Mouse (Mus musculus) embryo, embryonic 11 days (tissue): Measurements from ENCODE around the gene Elp1.

Experiments
- DNase-seq: peaks from one replicate; pipeline ENCODE4 v3.0.0-alpha.2; 2015

The Elp1 gene

GRCm38 (mm10) chr4:56801907-56802668, at the start of gene Elp1, which contains the start of gene Fam206a:
Gene Elp1 (minus strand): TSS chr4:56802331.
Gene Fam206a (plus strand): TSS chr4:56802345.
- DNase-seq, result peak; percentile 93

- peak; percentile 45 for DNase-seq
Measured at GRCm38 (mm10) chr4:56850724-56851123, 48.6 kb upstream of the Elp1 start.

GRCm38 (mm10) chr4:56848044-56848443, 45.9 kb upstream of the Elp1 start:
- no peak for DNase-seq

GRCm38 (mm10) chr4:56847400-56847799, 45.3 kb upstream of the Elp1 start:
- no peak for DNase-seq

GRCm38 (mm10) chr4:56845896-56846533, 43.9 kb upstream of the Elp1 start:
- no peak for DNase-seq

GRCm38 (mm10) chr4:56844911-56845310, 42.8 kb upstream of the Elp1 start:
- DNase-seq, result no peak

- no peak for DNase-seq
Measured at GRCm38 (mm10) chr4:56843963-56844362, 41.8 kb upstream of the Elp1 start.

- no peak for DNase-seq
Measured at GRCm38 (mm10) chr4:56842501-56842900, 40.4 kb upstream of the Elp1 start.

- no peak for DNase-seq
Measured at GRCm38 (mm10) chr4:56840297-56840696, 38.2 kb upstream of the Elp1 start.

GRCm38 (mm10) chr4:56837661-56838060, 35.5 kb upstream of the Elp1 start:
- DNase-seq, result no peak

- no peak for DNase-seq
Measured at GRCm38 (mm10) chr4:56831998-56832397, 29.9 kb upstream of the Elp1 start.

- DNase-seq, result no peak
Measured at GRCm38 (mm10) chr4:56831013-56831609, 29.0 kb upstream of the Elp1 start.

- no peak for DNase-seq
Measured at GRCm38 (mm10) chr4:56829511-56829921, 27.4 kb upstream of the Elp1 start.

- no peak for DNase-seq
Measured at GRCm38 (mm10) chr4:56828932-56829331, 26.8 kb upstream of the Elp1 start.

- DNase-seq, result no peak
Measured at GRCm38 (mm10) chr4:56824231-56824630, 22.1 kb upstream of the Elp1 start.

GRCm38 (mm10) chr4:56820017-56820550, 18.0 kb upstream of the Elp1 start:
- DNase-seq, result peak; percentile 20

GRCm38 (mm10) chr4:56815131-56815530, 13.0 kb upstream of the Elp1 start:
- DNase-seq, result peak; percentile 19

- no peak for DNase-seq
Measured at GRCm38 (mm10) chr4:56812096-56812495, 10.0 kb upstream of the Elp1 start.

- no peak for DNase-seq
Measured at GRCm38 (mm10) chr4:56811642-56812041, 9.5 kb upstream of the Elp1 start.

- DNase-seq, result no peak
Measured at GRCm38 (mm10) chr4:56809050-56809449, 6.9 kb upstream of the Elp1 start.

- DNase-seq, result no peak
Measured at GRCm38 (mm10) chr4:56802669-56803150, 579 bp upstream of the Elp1 start.

GRCm38 (mm10) chr4:56791373-56791772, 10.8 kb downstream of the Elp1 start:
- DNase-seq, result peak; percentile 45

- no peak for DNase-seq
Measured at GRCm38 (mm10) chr4:56771065-56771464, 31.1 kb downstream of the Elp1 start.

- DNase-seq, result no peak
Measured at GRCm38 (mm10) chr4:56768913-56769312, 33.2 kb downstream of the Elp1 start.
